Mouse (Mus musculus) bone marrow, adult 2 months (tissue): Measurements from ENCODE around the gene Scd2. TPM values are rescaled to one million over a fixed set of nuclear protein-coding genes. Genes with fewer than 3 reads are reported as not detected.
"Not testable (repeated sequence)": the region's sequence is repeated elsewhere in the genome, so short reads cannot be mapped to it uniquely, and the experiment has no call there.

Experiments
- H3K27ac ChIP-seq: fragments of 200-500 bp; 2 replicates; pipeline ENCODE4 v1.5.1; 2012; ENCODE audit warnings: low read depth, mild to moderate bottlenecking, control low read depth, inconsistent platforms, low read length; ENCODE audit not compliant: control insufficient read depth, poor library complexity, insufficient read depth
- H3K4me1 ChIP-seq: fragments of 200-500 bp; 2 replicates; pipeline ENCODE4 v1.6.1; 2011; ENCODE audit warnings: low read length; ENCODE audit not compliant: control insufficient read depth, insufficient read depth
- H3K4me3 ChIP-seq: fragments of 200-500 bp; replicated peaks from 2 replicates; pipeline ENCODE3; 2011; ENCODE audit warnings: mild to moderate bottlenecking, low read depth, low read length, control low read depth; ENCODE audit not compliant: control insufficient read depth
- CTCF ChIP-seq: fragments of 200-500 bp; IDR thresholded peaks from 2 replicates; pipeline ENCODE4 v1.5.1; 2011; ENCODE audit warnings: low read length, control low read depth; ENCODE audit not compliant: control insufficient read depth, insufficient read depth
- POLR2A ChIP-seq: fragments of 200-500 bp; IDR thresholded peaks from 2 replicates; pipeline ENCODE4 v1.6.1; 2011; ENCODE audit warnings: low read depth, mild to moderate bottlenecking, control low read depth, low read length, borderline replicate concordance; ENCODE audit not compliant: control insufficient read depth
- whole genome bisulfite sequencing: fragments of 180-500 bp; shearing (Covaris S2); methylation state at CpG from one replicate; pipeline ENCODE4 v1.1.7; 2018; 5-methylcytosine and 5-hydroxymethylcytosine counted together
- polyA plus RNA-seq: library from polyadenylated mRNA; stranded (reverse); fragments of >200 nt; gene quantifications from 2 replicates; pipeline ENCODE4 v1.2.4, GENCODE M21; 2011; ENCODE audit warnings: low replicate concordance; ENCODE audit not compliant: missing spikeins, insufficient read depth, insufficient read length

Gene Scd2
- polyA plus RNA-seq, 1 experiment = 19.7 TPM

- no peak for TF ChIP-seq CTCF
- no peak for TF ChIP-seq POLR2A
- WGBS = 77% methylated on average over 8 of the region's 8 CpGs
- Histone ChIP-seq H3K4me3 (no peak overlapping the region), H3K27ac (no peak overlapping the region), H3K4me1 (peaks cover 7% of the 10 kb centered on the region)
These were observed 15.5 kb upstream of the Scd2 start for GRCm38 (mm10) chr19:44277931-44278330.

DNA sequence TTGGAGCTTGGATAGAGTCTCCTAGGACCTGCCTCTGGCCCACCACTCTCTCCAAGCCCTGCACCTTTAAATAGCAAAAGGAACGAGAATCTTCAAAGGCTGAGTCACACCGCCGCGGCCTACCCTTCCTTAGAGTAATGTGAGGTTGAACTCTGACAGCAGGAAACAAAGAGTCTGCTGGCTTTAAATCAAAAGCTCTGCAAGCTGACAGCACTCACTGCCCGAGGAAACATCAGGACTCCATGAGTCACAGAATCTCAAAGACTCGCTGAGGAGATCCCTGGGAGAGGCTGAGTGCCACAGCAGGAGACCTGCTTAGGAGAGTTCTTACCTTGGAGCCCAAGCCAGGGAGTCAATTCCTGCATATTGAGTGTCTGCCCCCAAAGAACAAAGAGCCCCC is 12.7 kb upstream of the Scd2 start:
- Histone ChIP-seq H3K4me3 (no peak overlapping the region), H3K4me1 (peaks cover 10% of the 10 kb centered on the region), H3K27ac (peak overlapping the region; percentile 24; the same call in 1 of the 2 replicates)
- TF ChIP-seq CTCF (no peak), POLR2A (no peak)
- 17% methylated on average over 6 of the region's 6 CpGs for WGBS

- Histone ChIP-seq H3K4me1 (peaks cover 10% of the 10 kb centered on the region), H3K27ac (peak overlapping the region; percentile 16; the same call in 1 of the 2 replicates)
- not testable (repeated sequence) for H3K4me3 ChIP-seq
- 0% methylated on average over 1 of the region's 1 CpGs for WGBS
These were observed 11.5 kb upstream of the Scd2 start for GRCm38 (mm10) chr19:44281825-44282447.

DNA sequence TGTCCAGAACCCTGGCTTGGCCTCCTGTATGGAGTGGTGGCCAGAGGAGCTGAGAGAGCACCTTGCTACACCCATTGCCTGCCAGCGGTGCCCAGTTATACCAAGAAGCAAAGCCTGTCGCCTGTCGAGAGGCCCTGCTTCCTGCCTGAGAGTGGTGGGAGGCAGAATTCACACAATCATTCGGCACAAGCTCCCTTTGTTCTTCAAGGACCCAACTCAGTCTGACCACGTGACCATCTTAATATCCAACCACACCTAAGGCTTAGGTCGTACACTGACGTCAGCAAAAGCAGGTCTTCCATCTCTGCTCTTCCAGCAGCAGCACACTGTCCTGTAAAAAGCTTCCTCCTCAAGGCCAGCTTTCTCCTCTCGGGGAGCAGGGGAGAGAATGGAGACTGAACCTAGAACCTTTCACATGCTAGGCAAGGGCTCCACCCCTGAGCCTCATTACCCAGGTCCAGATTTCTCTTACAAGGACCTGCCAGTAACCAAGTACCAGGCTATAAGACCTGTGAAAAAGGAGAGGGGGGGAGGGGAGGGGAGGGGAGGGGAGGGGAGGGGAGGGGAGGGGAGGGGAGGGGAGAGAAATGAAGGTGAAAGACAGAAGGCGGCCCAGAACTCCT is 10.8 kb upstream of the Scd2 start:
- Histone ChIP-seq H3K4me1 (peaks cover 10% of the 10 kb centered on the region), H3K4me3 (no peak overlapping the region), H3K27ac (peak overlapping the region; percentile 16; the same call in 1 of the 2 replicates)
- TF ChIP-seq CTCF (no peak), POLR2A (no peak)
- WGBS = 19% methylated on average over 9 of the region's 9 CpGs

DNA sequence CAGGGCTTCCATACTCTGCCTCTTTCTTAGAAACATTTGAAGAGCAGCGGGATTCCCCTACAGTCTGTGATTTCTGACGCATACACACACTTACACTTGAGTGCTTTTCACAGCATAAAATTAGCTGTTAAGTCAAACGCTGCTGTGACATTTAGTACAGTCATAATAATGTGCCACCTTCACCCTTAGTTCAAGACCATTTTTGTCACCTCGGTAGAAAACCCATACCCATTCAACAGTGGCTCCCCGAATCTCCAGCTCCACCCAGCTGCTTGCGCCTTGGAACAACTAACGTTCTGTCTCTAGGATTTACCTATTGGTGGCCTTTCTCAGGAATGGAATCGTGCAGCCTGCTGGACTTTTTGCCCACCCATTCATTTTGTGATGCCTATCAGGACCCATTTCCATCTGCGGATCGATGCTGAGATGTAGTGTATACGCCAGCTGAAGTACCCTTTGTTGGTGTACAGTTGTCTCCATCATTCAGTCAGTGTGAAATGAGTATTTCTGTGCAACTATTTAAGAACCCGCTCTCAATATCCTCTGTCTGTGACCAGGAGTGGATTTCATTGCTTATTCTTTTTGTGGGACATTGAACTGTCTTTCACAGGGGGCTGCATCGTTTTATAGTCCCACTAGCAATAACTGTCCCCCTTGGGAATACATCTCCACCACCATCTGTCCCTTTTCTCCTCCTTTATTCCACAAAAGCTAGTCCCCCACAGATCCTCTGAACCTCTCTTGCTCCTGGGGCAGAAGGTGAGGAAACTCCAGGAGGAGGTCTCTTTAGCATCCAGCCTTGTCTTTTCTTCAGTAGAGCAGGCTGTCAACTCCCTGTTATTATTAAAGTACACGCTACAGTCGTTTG is 10.1 kb upstream of the Scd2 start:
- Histone ChIP-seq H3K27ac (peak overlapping the region; percentile 76), H3K4me3 (no peak overlapping the region), H3K4me1 (peaks cover 10% of the 10 kb centered on the region)
- TF ChIP-seq POLR2A (no peak), CTCF (no peak)
- 44% methylated on average over 15 of the region's 15 CpGs for WGBS

DNA sequence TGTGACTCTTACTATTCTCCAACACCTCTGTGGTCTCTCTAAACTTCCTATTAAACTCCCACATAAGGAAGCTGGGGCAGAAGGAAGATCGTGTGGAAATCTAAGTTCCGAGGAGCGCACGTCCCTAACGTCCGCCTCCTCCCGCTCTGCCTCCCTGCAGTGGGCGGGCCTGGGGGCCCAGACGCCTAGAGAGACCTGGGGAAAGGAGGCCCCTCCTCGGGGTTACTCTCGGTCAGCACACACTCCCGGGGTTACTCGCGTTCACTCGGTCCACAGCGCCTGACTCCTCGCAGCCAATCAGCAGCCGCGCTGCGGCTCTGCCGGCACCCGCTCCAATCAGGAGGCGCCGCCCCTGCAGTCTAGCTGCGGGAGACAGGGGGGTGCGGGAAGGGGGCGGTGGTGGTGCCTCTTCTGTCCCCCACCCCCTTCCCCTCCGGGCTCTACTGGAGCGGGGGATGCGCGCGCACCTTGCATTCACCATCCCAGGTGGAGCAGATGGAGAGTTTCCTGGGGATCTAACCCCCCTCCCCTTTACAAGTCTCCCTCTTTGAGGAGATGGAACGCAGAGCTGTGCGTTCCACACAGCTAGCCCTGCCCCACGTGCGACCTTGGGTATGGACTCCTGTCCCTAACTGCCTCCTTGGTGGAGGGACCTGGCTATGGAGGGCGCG is 9.3 kb upstream of the Scd2 start:
- Histone ChIP-seq H3K27ac (peak overlapping the region; percentile 76), H3K4me1 (peaks cover 10% of the 10 kb centered on the region), H3K4me3 (peak overlapping the region; percentile 68)
- TF ChIP-seq POLR2A = peak; percentile 49; the same call in 1 of the 2 replicates
- TF ChIP-seq CTCF = no peak
- under 1% methylated on average over 38 of the region's 38 CpGs for WGBS

DNA sequence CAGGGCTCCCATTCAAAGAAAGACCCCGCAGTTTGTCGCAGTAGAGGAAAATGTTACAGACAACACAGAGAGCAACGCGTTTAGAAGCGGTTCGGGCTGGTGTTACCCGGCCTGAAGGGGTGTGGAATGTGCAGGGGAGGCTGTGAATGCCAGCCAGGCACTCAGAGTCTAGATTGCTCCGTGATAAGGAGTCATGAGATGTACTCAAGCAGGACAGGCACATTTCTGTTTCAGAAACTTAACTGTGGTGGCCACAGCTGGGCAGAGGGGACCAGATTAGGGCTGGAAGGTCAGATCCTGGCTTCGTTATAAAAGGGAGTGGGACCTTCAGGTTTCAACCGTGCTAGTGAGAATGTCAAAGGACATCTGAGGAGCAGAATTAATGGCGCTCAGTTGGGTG is 8.8 kb upstream of the Scd2 start:
- Histone ChIP-seq H3K27ac (peak overlapping the region; percentile 76), H3K4me1 (peaks cover 10% of the 10 kb centered on the region), H3K4me3 (peak overlapping the region; percentile 68)
- TF ChIP-seq CTCF = no peak
- no peak for TF ChIP-seq POLR2A
- 7% methylated on average over 11 of the region's 11 CpGs for WGBS

DNA sequence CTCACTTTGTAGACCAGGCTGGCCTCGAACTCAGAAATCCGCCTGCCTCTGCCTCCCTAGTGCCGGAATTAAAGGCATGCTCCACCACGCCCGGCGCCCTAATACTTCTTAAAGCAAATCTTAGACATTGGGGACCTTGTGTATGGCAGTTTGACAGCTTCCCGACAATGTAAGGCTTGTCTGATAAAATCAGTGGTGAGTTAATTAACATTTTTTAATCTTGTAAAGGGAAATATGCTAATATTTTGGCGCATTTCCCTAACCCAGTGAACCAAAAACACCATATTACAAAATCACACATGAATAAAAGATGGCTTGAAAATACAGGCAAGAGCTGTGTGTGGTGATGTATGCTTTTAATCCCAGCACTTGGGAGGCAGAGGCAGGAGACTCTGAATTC is 7.9 kb upstream of the Scd2 start:
- Histone ChIP-seq H3K4me1 (peaks cover 10% of the 10 kb centered on the region), H3K27ac (no peak overlapping the region), H3K4me3 (no peak overlapping the region)
- TF ChIP-seq CTCF = no peak
- TF ChIP-seq POLR2A = no peak
- WGBS = 77% methylated on average over 8 of the region's 8 CpGs
